Mouse (Mus musculus) stomach, embryonic 15.5 days (tissue): ENCODE data around the gene Evpl. TPM values are rescaled to one million over a fixed set of nuclear protein-coding genes. Genes with fewer than 3 reads are reported as not detected.
"Not testable (repeated sequence)": the region's sequence is repeated elsewhere in the genome, so short reads cannot be mapped to it uniquely, and the experiment has no call there.

ENCODE experiments used
- ATAC-seq: fragments of 200-750 bp; cut with Nextera tagmentation; 2 replicates; pipeline ENCODE4 v1.8.0; 2017; ENCODE audit warnings: low read depth, moderate number of reproducible peaks, moderate TSS enrichment; ENCODE audit not compliant: insufficient read depth, low FRiP score
- H3K27ac ChIP-seq: fragments of 300-500 bp; sonication (generic); 2 replicates; pipeline ENCODE4 v1.5.1; 2015; ENCODE audit warnings: mild to moderate bottlenecking, inconsistent platforms
- H3K27me3 ChIP-seq: fragments of 300-500 bp; sonication (generic); replicated peaks from 2 replicates; pipeline ENCODE4 v1.6.1; 2015; ENCODE audit warnings: inconsistent platforms
- H3K36me3 ChIP-seq: fragments of 300-500 bp; sonication (generic); 2 replicates; pipeline ENCODE4 v1.6.1; 2015; ENCODE audit warnings: inconsistent platforms
- H3K4me1 ChIP-seq: fragments of 300-500 bp; sonication (generic); 2 replicates; pipeline ENCODE4 v1.6.1; 2015; ENCODE audit warnings: inconsistent platforms
- H3K4me2 ChIP-seq: fragments of 300-500 bp; sonication (generic); 2 replicates; pipeline ENCODE4 v1.6.1; 2015; ENCODE audit warnings: mild to moderate bottlenecking, inconsistent platforms
- H3K4me3 ChIP-seq: fragments of 300-500 bp; sonication (generic); replicated peaks from 2 replicates; pipeline ENCODE4 v1.5.1; 2015; ENCODE audit warnings: inconsistent platforms
- H3K9ac ChIP-seq: fragments of 300-500 bp; sonication (generic); 2 replicates; pipeline ENCODE4 v1.6.1; 2015; ENCODE audit warnings: inconsistent platforms
- H3K9me3 ChIP-seq: fragments of 300-500 bp; sonication (generic); 2 replicates; pipeline ENCODE4 v1.6.1; 2016; ENCODE audit warnings: inconsistent platforms
- WGBS: fragments of 180-500 bp; shearing (Covaris S2); methylation state at CpG from one replicate; pipeline ENCODE4 v1.1.7; 2015; 5-methylcytosine and 5-hydroxymethylcytosine counted together
- polyA plus RNA-seq: library from polyadenylated mRNA; unstranded; fragments of >200 nt; fragmentation: Nextera tagmentation; extraction: Ambion mirVana; gene quantifications from 2 replicates; pipeline ENCODE4 v1.2.1, GENCODE M21; 2015

Evpl gene
- 9.8 and 17.0 TPM in 2 replicates for polyA plus RNA-seq

DNA sequence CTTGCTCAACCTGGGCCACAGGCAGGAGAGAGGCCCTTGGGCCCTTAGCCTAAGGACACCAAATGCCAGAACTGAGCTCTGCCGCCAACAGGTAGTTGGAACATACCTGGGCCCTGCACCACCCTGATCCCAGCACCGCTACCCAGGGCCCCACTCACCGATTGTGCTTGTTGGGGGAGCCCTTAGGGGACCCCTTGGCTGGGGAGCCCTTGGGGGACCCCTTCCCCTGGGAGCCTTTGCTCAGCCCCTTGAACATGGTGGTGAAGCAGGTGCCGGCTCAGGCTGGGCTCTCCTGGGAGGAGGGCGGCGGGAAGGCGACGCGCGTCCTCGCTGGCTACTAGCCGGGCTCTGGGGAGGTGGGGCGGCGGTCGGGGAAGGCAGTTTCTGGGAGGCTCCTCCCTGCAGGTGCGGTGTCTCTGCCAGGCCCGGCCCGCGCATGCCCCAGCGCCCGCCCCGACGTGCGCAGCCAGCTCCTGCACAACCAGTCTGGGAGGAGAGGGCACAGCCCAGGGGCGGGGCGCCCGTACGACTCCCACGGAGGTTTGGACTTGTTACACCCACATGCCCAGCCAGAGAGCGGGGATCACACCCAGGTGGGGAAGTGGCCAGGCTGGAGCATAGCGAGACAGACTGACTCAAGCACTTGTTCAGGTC lies at the start of gene Evpl:
Evpl (minus strand) TSS at position 336 of the 654 bp plus-strand sequence.
- peak within 1 kb of the TSS; percentile 60 for H3K27ac ChIP-seq
- 14% methylated on average over 26 of the region's 31 CpGs for WGBS

DNA sequence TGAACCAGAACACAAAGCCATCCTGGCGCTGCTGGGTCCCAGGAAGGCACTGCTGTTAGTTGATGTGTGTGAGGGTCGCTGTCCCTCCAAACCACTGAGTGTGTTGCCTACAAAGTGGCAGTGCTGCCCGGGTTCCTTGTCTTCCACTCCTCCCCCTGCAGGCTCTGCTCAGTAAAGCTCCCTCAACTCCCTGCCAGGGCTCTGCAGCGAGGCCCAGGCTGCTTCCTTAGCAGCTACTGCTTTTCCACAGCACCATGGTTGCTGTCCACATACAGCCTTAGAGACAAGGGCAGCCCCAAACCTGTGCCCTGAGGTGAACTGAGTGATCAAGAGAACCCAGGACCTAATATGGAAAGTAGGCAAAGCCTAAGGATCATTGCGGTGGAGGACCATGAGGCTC lies 49.5 kb upstream of the Evpl start:
- Histone ChIP-seq H3K4me3 (no peak overlapping the region), H3K4me2 (no peak overlapping the region), H3K27ac (no peak overlapping the region), H3K27me3 (peaks cover 25% of the 10 kb centered on the region), H3K9me3 (no peaks in the 10 kb centered on the region), H3K4me1 (peaks cover 19% of the 10 kb centered on the region), H3K36me3 (peaks cover 21% of the 10 kb centered on the region), H3K9ac (no peak overlapping the region)
- ATAC-seq = no peak
- 76% methylated on average over 5 of the region's 5 CpGs for WGBS

More for the DNA sequence above, at the start of gene Evpl:
- peak within 1 kb of the TSS; percentile 40 for H3K4me3 ChIP-seq
- H3K36me3 ChIP-seq = 0 out of 2 replicates have a peak, but pooled peaks cover 2% of the 10 kb centered on the region
- peak; percentile 93 for ATAC-seq
- no peaks in the 10 kb centered on the region for H3K27me3 ChIP-seq
- no peak within 1 kb of the TSS for H3K9ac ChIP-seq
- H3K9me3 ChIP-seq = no peaks in the 10 kb centered on the region
- peaks cover 3% of the 10 kb centered on the region for H3K4me1 ChIP-seq
- peak within 1 kb of the TSS; percentile 47 for H3K4me2 ChIP-seq

DNA sequence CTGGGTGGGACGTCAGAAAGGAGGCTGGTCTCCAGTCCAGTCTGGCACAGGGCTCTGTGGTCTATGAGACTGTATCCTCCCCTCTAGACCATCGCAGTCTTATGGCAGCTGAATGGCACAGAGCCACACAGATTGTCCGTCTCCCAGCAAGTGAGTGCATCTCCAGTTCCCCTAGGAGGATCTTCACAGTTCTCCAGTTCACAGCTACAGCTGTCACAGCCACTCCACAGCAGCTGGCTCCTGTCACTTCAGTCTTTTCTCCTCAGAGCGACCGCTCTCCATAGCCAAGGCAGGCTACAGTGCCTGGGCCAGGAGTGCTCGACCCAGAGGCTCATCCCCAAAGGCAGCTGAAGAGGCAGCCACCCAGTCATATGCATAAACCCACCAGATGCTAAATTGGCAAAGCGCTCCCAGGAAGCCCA lies 47.9 kb upstream of the Evpl start:
- Histone ChIP-seq H3K27me3 (peaks cover 40% of the 10 kb centered on the region), H3K27ac (peak overlapping the region; percentile 63; the same call in 1 of the 2 replicates), H3K36me3 (peaks cover 21% of the 10 kb centered on the region), H3K4me2 (no peak overlapping the region), H3K4me3 (no peak overlapping the region), H3K4me1 (peaks cover 26% of the 10 kb centered on the region), H3K9ac (no peak overlapping the region), H3K9me3 (no peaks in the 10 kb centered on the region)
- WGBS = 44% methylated on average over 7 of the region's 7 CpGs
- ATAC-seq = peak; percentile 57; the same call in 1 of the 2 replicates

- H3K4me1 ChIP-seq = peaks cover 26% of the 10 kb centered on the region
- WGBS = 44% methylated on average over 6 of the region's 6 CpGs
- peaks cover 51% of the 10 kb centered on the region for H3K27me3 ChIP-seq
- peaks cover 10% of the 10 kb centered on the region for H3K36me3 ChIP-seq
- no peak overlapping the region for H3K9ac ChIP-seq
- no peaks in the 10 kb centered on the region for H3K9me3 ChIP-seq
- H3K27ac ChIP-seq = no peak overlapping the region
- H3K4me2 ChIP-seq = no peak overlapping the region
- ATAC-seq = no peak
- no peak overlapping the region for H3K4me3 ChIP-seq
Measured at GRCm38 (mm10) chr11:116283982-116284381, 46.1 kb upstream of the Evpl start.

GRCm38 (mm10) chr11:116282912-116283521 lies 45.1 kb upstream of the Evpl start:
- Histone ChIP-seq H3K27me3 (peaks cover 51% of the 10 kb centered on the region), H3K9me3 (no peaks in the 10 kb centered on the region), H3K36me3 (peaks cover under 1% of the 10 kb centered on the region; the same call in 1 of the 2 replicates), H3K27ac (no peak overlapping the region), H3K4me1 (peaks cover 26% of the 10 kb centered on the region), H3K9ac (no peak overlapping the region), H3K4me2 (no peak overlapping the region), H3K4me3 (0 out of 2 replicates have a peak overlapping the region, but pooled peaks have one; percentile 2)
- no peak for ATAC-seq
- 8% methylated on average over 48 of the region's 48 CpGs for WGBS

GRCm38 (mm10) chr11:116282089-116282488 lies 44.2 kb upstream of the Evpl start:
- Histone ChIP-seq H3K27ac (no peak overlapping the region), H3K36me3 (no peaks in the 10 kb centered on the region), H3K9me3 (no peaks in the 10 kb centered on the region), H3K27me3 (peaks cover 51% of the 10 kb centered on the region), H3K9ac (no peak overlapping the region), H3K4me1 (peaks cover 22% of the 10 kb centered on the region), H3K4me3 (no peak overlapping the region; the same call in 1 of the 2 replicates), H3K4me2 (peak overlapping the region; percentile 59; the same call in 1 of the 2 replicates)
- 1% methylated on average over 11 of the region's 11 CpGs for whole genome bisulfite sequencing
- ATAC-seq = no peak

DNA sequence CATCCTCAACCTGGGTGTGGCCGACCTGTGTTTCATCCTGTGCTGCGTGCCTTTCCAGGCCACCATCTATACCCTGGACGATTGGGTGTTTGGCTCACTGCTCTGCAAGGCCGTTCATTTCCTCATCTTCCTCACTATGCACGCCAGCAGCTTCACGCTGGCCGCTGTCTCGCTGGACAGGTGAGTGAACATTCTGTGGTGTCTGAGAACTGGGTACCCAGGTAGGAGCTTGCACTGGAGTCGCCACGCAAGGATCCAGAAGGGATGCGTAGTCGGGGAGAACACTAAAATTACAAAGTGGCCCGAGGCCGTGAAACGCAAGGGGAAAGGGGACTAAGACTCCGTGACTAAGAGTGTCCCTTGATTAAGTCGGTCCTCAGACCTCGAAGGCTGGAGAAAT lies 43.8 kb upstream of the Evpl start:
- H3K9ac ChIP-seq = no peak overlapping the region
- peaks cover 22% of the 10 kb centered on the region for H3K4me1 ChIP-seq
- H3K27me3 ChIP-seq = peaks cover 51% of the 10 kb centered on the region
- 3% methylated on average over 18 of the region's 18 CpGs for WGBS
- peak overlapping the region; percentile 59 for H3K4me2 ChIP-seq
- H3K4me3 ChIP-seq = peak overlapping the region; percentile 27
- H3K9me3 ChIP-seq = no peaks in the 10 kb centered on the region
- H3K27ac ChIP-seq = no peak overlapping the region
- no peaks in the 10 kb centered on the region for H3K36me3 ChIP-seq
- ATAC-seq = no peak

DNA sequence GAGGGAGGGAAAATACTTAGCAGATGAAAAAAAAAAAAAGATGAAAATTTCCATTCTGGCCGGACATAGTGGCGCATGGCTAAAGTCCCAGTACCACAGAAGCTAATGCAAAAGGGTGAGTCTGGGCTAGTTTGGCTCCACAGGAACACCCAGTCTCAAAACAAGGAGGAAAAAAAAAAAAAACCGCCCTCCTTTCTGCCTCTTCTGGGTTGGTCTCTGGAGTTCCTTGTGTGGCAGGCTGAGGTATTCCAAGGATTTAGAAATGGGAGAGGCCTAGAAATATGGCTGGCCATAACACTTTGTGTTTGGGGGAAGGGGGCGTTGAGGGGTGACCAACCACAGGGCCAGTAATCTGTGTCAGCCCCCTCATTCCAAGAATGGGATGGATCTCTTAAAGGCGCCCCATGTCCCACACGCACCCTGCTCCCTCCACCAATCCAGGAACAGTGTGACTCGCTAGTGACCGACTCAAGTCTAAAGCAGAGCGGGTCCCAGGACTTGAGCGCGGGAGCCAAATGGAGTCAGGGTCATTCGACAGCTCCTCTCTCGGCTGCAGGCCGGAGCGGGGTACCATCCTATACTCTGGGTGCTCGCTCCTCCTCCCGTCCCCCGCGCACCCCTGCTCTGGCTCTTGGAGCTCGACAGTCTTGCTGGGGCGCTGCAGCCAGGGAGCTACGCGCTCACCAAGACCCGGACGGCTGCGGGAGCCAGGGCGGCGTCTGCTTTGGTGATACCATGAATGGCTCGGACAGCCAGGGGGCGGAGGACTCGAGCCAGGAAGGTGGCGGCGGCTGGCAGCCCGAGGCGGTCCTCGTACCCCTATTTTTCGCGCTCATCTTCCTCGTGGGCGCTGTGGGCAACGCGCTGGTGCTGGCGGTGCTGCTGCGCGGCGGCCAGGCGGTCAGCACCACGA lies 43.1 kb upstream of the Evpl start, which contains the start of gene Galr2:
Galr2 (plus strand) TSS at position 189 of the 913 bp plus-strand sequence.
- Histone ChIP-seq H3K36me3 (no peaks in the 10 kb centered on the region), H3K4me1 (peaks cover 22% of the 10 kb centered on the region), H3K9ac (no peak within 1 kb of the TSS), H3K27ac (no peak within 1 kb of the TSS), H3K4me3 (peak within 1 kb of the TSS; percentile 27), H3K27me3 (peaks cover 51% of the 10 kb centered on the region), H3K9me3 (no peaks in the 10 kb centered on the region), H3K4me2 (peak within 1 kb of the TSS; percentile 59)
- WGBS = 8% methylated on average over 48 of the region's 48 CpGs
- ATAC-seq = peak; percentile 21; the same call in 1 of the 2 replicates

DNA sequence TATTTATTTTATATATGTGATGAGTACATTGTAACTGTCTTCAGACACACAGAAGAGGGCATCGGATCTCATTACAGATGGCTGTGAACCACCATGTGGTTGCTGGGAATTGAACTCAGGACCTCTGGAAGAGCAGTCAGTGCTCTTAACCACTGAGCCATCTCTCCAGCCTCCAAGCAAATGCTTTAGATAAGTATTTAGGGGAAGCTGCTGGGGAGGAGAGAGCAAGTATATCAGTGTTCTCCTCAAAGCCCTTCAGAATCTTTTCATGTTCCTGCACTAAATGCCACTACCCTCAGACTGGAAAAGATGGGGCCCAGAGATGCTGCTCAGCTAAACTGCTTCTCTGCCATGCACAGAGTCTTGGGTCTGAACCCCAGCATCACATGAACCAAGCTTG lies 39.3 kb upstream of the Evpl start:
- not testable (repeated sequence) for H3K36me3 ChIP-seq, H3K9me3 ChIP-seq

DNA sequence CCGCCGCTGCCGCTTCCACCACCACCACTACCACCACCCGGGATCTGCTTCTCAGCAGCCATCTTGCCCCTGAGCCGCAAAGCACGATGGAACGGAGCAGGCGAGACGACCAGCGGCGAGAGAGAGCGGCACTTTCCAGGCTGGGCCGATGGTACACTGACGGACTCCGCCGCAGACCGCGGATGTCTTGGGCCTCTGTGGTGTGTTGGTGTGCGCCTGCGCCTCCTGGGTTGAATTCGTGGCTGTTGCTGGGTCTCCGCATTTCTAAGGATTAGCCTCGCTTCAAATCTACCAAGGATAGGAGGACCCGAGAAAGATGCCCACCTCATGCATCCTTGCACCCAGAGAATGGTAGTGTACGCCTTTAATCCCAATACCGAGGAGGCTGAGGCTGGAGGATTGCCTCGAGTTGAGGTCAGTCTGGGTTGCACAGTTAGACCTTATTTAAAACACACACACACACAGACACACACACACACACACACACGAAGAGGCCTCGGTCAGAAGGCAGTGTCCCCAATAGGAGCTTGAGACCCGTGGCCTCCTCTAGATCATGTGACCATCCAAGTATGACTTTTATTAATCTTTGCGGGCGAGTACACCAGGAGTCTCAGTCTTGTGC lies 36.3 kb upstream of the Evpl start, which contains the start of gene Srp68:
Srp68 (minus strand) TSS at position 173 of the 622 bp plus-strand sequence.
- peak within 1 kb of the TSS; percentile 87 for H3K27ac ChIP-seq
- ATAC-seq = peak; percentile 99
- peaks cover 7% of the 10 kb centered on the region for H3K4me1 ChIP-seq

More for the DNA sequence above, 39.3 kb upstream of the Evpl start:
- Histone ChIP-seq H3K4me1 (peaks cover 17% of the 10 kb centered on the region), H3K27me3 (peaks cover 24% of the 10 kb centered on the region)
- not testable (repeated sequence) for H3K9ac ChIP-seq, H3K4me3 ChIP-seq, H3K27ac ChIP-seq, H3K4me2 ChIP-seq, ATAC-seq
- 90% methylated on average over 1 of the region's 1 CpGs for WGBS

More for the DNA sequence above, 36.3 kb upstream of the Evpl start, which contains the start of gene Srp68:
- 3% methylated on average over 32 of the region's 32 CpGs for WGBS
- Histone ChIP-seq H3K4me3 (peak within 1 kb of the TSS; percentile 92), H3K9ac (peak within 1 kb of the TSS; percentile 73), H3K36me3 (peaks cover 15% of the 10 kb centered on the region; the same call in 1 of the 2 replicates), H3K9me3 (no peaks in the 10 kb centered on the region), H3K4me2 (peak within 1 kb of the TSS; percentile 73), H3K27me3 (no peaks in the 10 kb centered on the region)
